Comparison of ENCODE assay signal across 12 mouse cellular contexts in the genomic region with DNA sequence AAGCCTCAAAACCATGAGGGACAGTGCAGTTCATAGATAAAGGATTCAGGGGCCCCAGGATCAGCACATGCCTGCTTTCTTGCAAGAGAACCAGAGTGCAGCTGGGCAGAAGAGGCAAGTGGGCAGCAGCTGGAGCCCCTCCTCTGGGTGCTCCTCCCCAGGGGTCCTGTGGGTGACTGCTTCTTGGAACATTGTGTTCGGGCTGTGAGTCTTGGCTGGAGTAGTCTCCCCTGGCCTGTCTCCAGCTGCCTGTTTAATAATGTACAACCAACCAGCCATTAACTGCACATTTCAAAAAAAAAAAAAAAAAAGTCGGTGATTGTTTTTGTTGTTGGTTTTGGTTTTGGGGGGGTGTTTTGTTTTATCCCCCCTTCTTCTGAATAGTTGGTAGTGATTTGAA.
DNase-seq lines count a peak whose midpoint lies in the region; ATAC-seq and TF ChIP-seq lines count a peak whose summit lies in the region.
"Had no signal": no experiment of that assay in that cellular context is flagged by ENCODE, and none has a peak within 500 bp of the region (broad histone marks: within the 10 kb centered on the region; RNA-seq: fewer than 3 reads in every experiment).

No protein-coding gene starts in this region.

- H3K4me2 ChIP-seq in lung, embryonic 14.5 days = no peak overlapping the region; the same call in 1 of the 2 replicates
- H3K4me2 ChIP-seq: liver, embryonic 11.5 days had no signal

- H3K9ac ChIP-seq in lung, embryonic 14.5 days = no peak overlapping the region

- no peak for ATAC-seq in lung, embryonic 14.5 days (ENCODE audit: insufficient read depth)
- no peak for ATAC-seq in megakaryocyte, adult 5-6 weeks (ENCODE audit: poor library complexity, severe bottlenecking)
- ATAC-seq: inflammation-experienced regulatory T-cells, adult 6 months had no signal

- H3K4me3 ChIP-seq in lung, embryonic 14.5 days (ENCODE audit: low read depth, low read length) = no peak overlapping the region
- H3K4me3 ChIP-seq: heart, adult 2 months; midbrain, embryonic 10.5 days had no signal

- H3K9me3 ChIP-seq in lung, embryonic 14.5 days (ENCODE audit: low read depth, low read length) = no peaks in the 10 kb centered on the region
- H3K9me3 ChIP-seq: midbrain, embryonic 10.5 days had no signal

- no peaks in the 10 kb centered on the region for H3K36me3 ChIP-seq in lung, embryonic 14.5 days (ENCODE audit: insufficient read depth)
- H3K36me3 ChIP-seq: midbrain, embryonic 10.5 days had no signal

- TF ChIP-seq CTCF in lung, embryonic 14.5 days (IDR thresholded peaks at IDR 0.05; ENCODE audit: low read depth) = no peak

- H3K27me3 ChIP-seq in lung, embryonic 14.5 days (ENCODE audit: insufficient read depth, low read length) = no peaks in the 10 kb centered on the region

- peak; percentile 80 for DNase-seq in lung, embryonic 14.5 days
- DNase-seq in lung, postnatal 25 days (ENCODE audit: low spot score) = no peak
- peak; percentile 90 for DNase-seq in kidney, adult 18-20 months
- peak; percentile 73 to 80 for DNase-seq in kidney, postnatal 4 days
- no peak for DNase-seq in cerebellum, adult 11 months
- DNase-seq in ovary, postnatal 14 days (ENCODE audit: low spot score) = no peak
- DNase-seq: spleen, adult 18-20 months had no signal

- 36% methylated on average over 2 of the region's 2 CpGs for WGBS in lung, embryonic 14.5 days

- H3K27ac ChIP-seq in lung, embryonic 14.5 days (ENCODE audit: low read depth) = peak overlapping the region; percentile 69; the same call in 1 of the 2 replicates
- H3K27ac ChIP-seq: midbrain, embryonic 10.5 days had no signal

- H3K4me1 ChIP-seq in lung, embryonic 14.5 days (ENCODE audit: insufficient read depth) = peaks cover 42% of the 10 kb centered on the region

Comparison
In these comparisons a context has a peak if more than half of its experiments do, and no peak if none do; other contexts are left out.
1. DNase-seq: peak in lung, embryonic 14.5 days (single experiment), kidney, adult 18-20 months (single experiment) and kidney, postnatal 4 days (2 of 2); none in lung, postnatal 25 days (single experiment), cerebellum, adult 11 months (single experiment) and ovary, postnatal 14 days (single experiment).